In genomic region chr11:116607717-116608116, GRCm38 (mm10) we compare ENCODE assay signal across 27 mouse cellular contexts. TPM values are rescaled to one million over a fixed set of nuclear protein-coding genes. Genes with fewer than 3 reads are reported as not detected.
DNase-seq lines count a peak whose midpoint lies in the region; ATAC-seq and TF ChIP-seq lines count a peak whose summit lies in the region.
"Had no signal": no experiment of that assay in that cellular context is flagged by ENCODE, and none has a peak within 500 bp of the region (broad histone marks: within the 10 kb centered on the region; RNA-seq: fewer than 3 reads in every experiment).

No protein-coding gene starts in this region.

- H3K27ac ChIP-seq in liver, embryonic 12.5 days = no peak overlapping the region
- 0 out of 2 replicates have a peak overlapping the region, but pooled peaks have one; percentile 5 for H3K27ac ChIP-seq in thymus, adult 2 months (ENCODE audit: control insufficient read depth, insufficient read depth, low read length)
- no peak overlapping the region for H3K27ac ChIP-seq in kidney, embryonic 16.5 days (ENCODE audit: low read length)
- H3K27ac ChIP-seq: embryonic facial prominence, embryonic 15.5 days; heart, embryonic 13.5 days had no signal

- no peak for TF ChIP-seq POLR2A in thymus, adult 2 months (IDR thresholded peaks at IDR 0.05; ENCODE audit: control insufficient read depth, extremely low read depth, insufficient read depth, low read length, poor library complexity)

- peak; percentile 2 for DNase-seq in liver
- peak; percentile 29 for DNase-seq in thymus, adult 2 months
- DNase-seq in thymus, postnatal 4 days = no peak
- no peak for DNase-seq in kidney, adult 11 months
- DNase-seq: adrenal gland, adult 2 months; adrenal gland, postnatal 25 days; cerebellum, adult 2 months; embryo, embryonic 11 days; gastrocnemius, postnatal 36 days; heart, adult 11 months; heart, postnatal 36 days had no signal

- no peak for ATAC-seq in liver, embryonic 12.5 days
- ATAC-seq in neutrophil, adult 5-6 weeks (ENCODE audit: extremely low read depth, insufficient number of reproducible peaks, low FRiP score, poor library complexity, severe bottlenecking) = peak; percentile 6; the same call in 1 of the 2 replicates
- no peak for ATAC-seq in kidney, embryonic 16.5 days (ENCODE audit: low FRiP score, low TSS enrichment)
- ATAC-seq: forebrain, embryonic 14.5 days; Patski had no signal

- H3K36me3 ChIP-seq in liver, embryonic 12.5 days = peaks cover 77% of the 10 kb centered on the region
- no peaks in the 10 kb centered on the region for H3K36me3 ChIP-seq in thymus, adult 2 months (ENCODE audit: control insufficient read depth, insufficient read depth, low read length)
- H3K36me3 ChIP-seq in kidney, embryonic 16.5 days (ENCODE audit: insufficient read depth, low read length) = peaks cover 7% of the 10 kb centered on the region; the same call in 1 of the 2 replicates

- no peak for TF ChIP-seq CTCF in thymus, adult 2 months (IDR thresholded peaks at IDR 0.05; ENCODE audit: borderline replicate concordance, control insufficient read depth, extremely low read depth, insufficient read depth, low read length, poor library complexity)

- H3K4me3 ChIP-seq in liver, embryonic 12.5 days = no peak overlapping the region
- H3K4me3 ChIP-seq in thymus, adult 2 months (ENCODE audit: control insufficient read depth, insufficient read depth, low read length) = no peak overlapping the region
- H3K4me3 ChIP-seq in kidney, embryonic 16.5 days (ENCODE audit: low read length) = no peak overlapping the region
- H3K4me3 ChIP-seq: embryonic facial prominence, embryonic 15.5 days; erythroblast, embryonic 14.5 days; forebrain, embryonic 10.5 days; heart, embryonic 13.5 days had no signal

- WGBS in liver, embryonic 12.5 days (ENCODE audit: insufficient replicate concordance) = 77% methylated on average over 3 of the region's 3 CpGs
- WGBS in thymus, adult 2 months = 28% methylated on average over 3 of the region's 3 CpGs
- 90% methylated on average over 3 of the region's 3 CpGs for WGBS in kidney, embryonic 16.5 days

- H3K4me1 ChIP-seq in liver, embryonic 12.5 days = peaks cover 37% of the 10 kb centered on the region
- peaks cover 40% of the 10 kb centered on the region for H3K4me1 ChIP-seq in thymus, adult 2 months (replicated peaks; ENCODE audit: control insufficient read depth, insufficient read depth, low read length)
- peaks cover 8% of the 10 kb centered on the region for H3K4me1 ChIP-seq in kidney, embryonic 16.5 days (ENCODE audit: insufficient read depth, low read length)
- H3K4me1 ChIP-seq: embryonic facial prominence, embryonic 15.5 days had no signal

- H3K9me3 ChIP-seq in liver, embryonic 12.5 days (replicated peaks) = no peaks in the 10 kb centered on the region
- no peaks in the 10 kb centered on the region for H3K9me3 ChIP-seq in kidney, embryonic 16.5 days (ENCODE audit: low read length)
- H3K9me3 ChIP-seq: embryonic facial prominence, embryonic 15.5 days; forebrain, embryonic 10.5 days; heart, embryonic 13.5 days had no signal

- no peaks in the 10 kb centered on the region for H3K27me3 ChIP-seq in liver, embryonic 12.5 days (replicated peaks)
- no peaks in the 10 kb centered on the region for H3K27me3 ChIP-seq in thymus, adult 2 months (ENCODE audit: control insufficient read depth, insufficient read depth, low read length)
- H3K27me3 ChIP-seq in kidney, embryonic 16.5 days (ENCODE audit: insufficient read depth, low read length) = no peaks in the 10 kb centered on the region
- H3K27me3 ChIP-seq: embryonic facial prominence, embryonic 15.5 days; heart, embryonic 13.5 days; Patski had no signal

- H3K4me2 ChIP-seq in liver, embryonic 12.5 days = no peak overlapping the region
- H3K4me2 ChIP-seq in kidney, embryonic 16.5 days (replicated peaks; ENCODE audit: low read depth, low read length) = no peak overlapping the region
- H3K4me2 ChIP-seq: embryonic facial prominence, embryonic 15.5 days; heart, embryonic 13.5 days had no signal

- no peak overlapping the region for H3K9ac ChIP-seq in liver, embryonic 12.5 days
- H3K9ac ChIP-seq in kidney, embryonic 16.5 days (replicated peaks; ENCODE audit: low read length) = no peak overlapping the region
- H3K9ac ChIP-seq: embryonic facial prominence, embryonic 15.5 days; heart, embryonic 13.5 days had no signal

RNA-seq across cellular contexts. Expression of gene Rhbdf2, which starts 19.1 kb away (rescaled TPM):
- polyA plus RNA-seq in liver, embryonic 12.5 days (2016; fragmentation: Nextera tagmentation; extraction: Ambion mirVana) = 8.0 and 8.5 TPM in 2 replicates
- 40.8 and 44.4 TPM in 2 replicates for polyA plus RNA-seq in thymus, adult 2 months (2012; rRNA removed)
- 55.6 and 69.0 TPM in 2 replicates for total RNA-seq in neutrophil, adult 5-6 weeks (2017)
- polyA plus RNA-seq in kidney, embryonic 16.5 days (2015; fragmentation: Nextera tagmentation; extraction: Ambion mirVana) = 11.4 and 12.8 TPM in 2 replicates

RNA-seq across cellular contexts. Expression of gene Aanat, which starts 21.5 kb away (rescaled TPM):
- polyA plus RNA-seq in liver, embryonic 12.5 days (2016; fragmentation: Nextera tagmentation; extraction: Ambion mirVana) = not detected in 2 replicates
- polyA plus RNA-seq in thymus, adult 2 months (2012; rRNA removed) = not detected in 2 replicates
- not detected in 2 replicates for total RNA-seq in neutrophil, adult 5-6 weeks (2017)
- polyA plus RNA-seq in kidney, embryonic 16.5 days (2015; fragmentation: Nextera tagmentation; extraction: Ambion mirVana) = not detected in 2 replicates
- total RNA-seq: adrenal gland, adult 2 months; adrenal gland, postnatal 25 days; common myeloid progenitor, adult 5-6 weeks; gastrocnemius, adult 8-10 months; gastrocnemius, postnatal 36 days; heart, postnatal 36 days; MEL had no signal
- polyA plus RNA-seq: adrenal gland, adult 2 months; C2C12; embryonic facial prominence, embryonic 11.5 days; embryonic facial prominence, embryonic 15.5 days; erythroblast, embryonic 14.5 days; forebrain, embryonic 10.5 days; heart, embryonic 13.5 days; heart, postnatal 0 days; hindbrain, embryonic 11.5 days; Patski had no signal

RNA-seq across cellular contexts. Expression of gene Ube2o, which starts 26.5 kb away (rescaled TPM):
- polyA plus RNA-seq in liver, embryonic 12.5 days (2016; fragmentation: Nextera tagmentation; extraction: Ambion mirVana) = 40.0 and 40.2 TPM in 2 replicates
- polyA plus RNA-seq in thymus, adult 2 months (2012; rRNA removed) = 26.5 and 27.1 TPM in 2 replicates
- total RNA-seq in neutrophil, adult 5-6 weeks (2017) = 47.6 and 47.9 TPM in 2 replicates
- polyA plus RNA-seq in kidney, embryonic 16.5 days (2015; fragmentation: Nextera tagmentation; extraction: Ambion mirVana) = 5.8 and 6.4 TPM in 2 replicates

RNA-seq across cellular contexts. Expression of gene Prcd, which starts 45.6 kb away (rescaled TPM):
- polyA plus RNA-seq in liver, embryonic 12.5 days (2016; fragmentation: Nextera tagmentation; extraction: Ambion mirVana) = 0.19 and 0.41 TPM in 2 replicates
- polyA plus RNA-seq in thymus, adult 2 months (2012; rRNA removed) = 0.36 and 0.97 TPM in 2 replicates
- not detected in 2 replicates for total RNA-seq in neutrophil, adult 5-6 weeks (2017)
- 1.3 and 1.5 TPM in 2 replicates for polyA plus RNA-seq in kidney, embryonic 16.5 days (2015; fragmentation: Nextera tagmentation; extraction: Ambion mirVana)
- total RNA-seq: common myeloid progenitor, adult 5-6 weeks had no signal
- polyA plus RNA-seq: erythroblast, embryonic 14.5 days had no signal

RNA-seq across cellular contexts. Expression of gene Cygb, which starts 46.4 kb away (rescaled TPM):
- 0.83 and 1.2 TPM in 2 replicates for polyA plus RNA-seq in liver, embryonic 12.5 days (2016; fragmentation: Nextera tagmentation; extraction: Ambion mirVana)
- polyA plus RNA-seq in thymus, adult 2 months (2012; rRNA removed) = 9.4 and 14.0 TPM in 2 replicates
- total RNA-seq in neutrophil, adult 5-6 weeks (2017) = 0.49 and 0.58 TPM in 2 replicates
- polyA plus RNA-seq in kidney, embryonic 16.5 days (2015; fragmentation: Nextera tagmentation; extraction: Ambion mirVana) = 17.0 and 17.5 TPM in 2 replicates
- total RNA-seq: common myeloid progenitor, adult 5-6 weeks had no signal

Comparison
In these comparisons a context has a peak if more than half of its experiments do, and no peak if none do; other contexts are left out.
1. DNase-seq: peak in liver (single experiment) and thymus, adult 2 months (single experiment); none in thymus, postnatal 4 days (single experiment) and kidney, adult 11 months (single experiment).